Mouse (Mus musculus): ENCODE measurements at regions not wholly inside any gene's neighbourhood (a gene's known extent, or its start where the extent isn't known, plus 50 kb on each side); places are given as distances from the start of the nearest gene placed in this dataset.
A peak's percentile ranks its signal among the peaks of the same experiment; 100 is the strongest.

DNA sequence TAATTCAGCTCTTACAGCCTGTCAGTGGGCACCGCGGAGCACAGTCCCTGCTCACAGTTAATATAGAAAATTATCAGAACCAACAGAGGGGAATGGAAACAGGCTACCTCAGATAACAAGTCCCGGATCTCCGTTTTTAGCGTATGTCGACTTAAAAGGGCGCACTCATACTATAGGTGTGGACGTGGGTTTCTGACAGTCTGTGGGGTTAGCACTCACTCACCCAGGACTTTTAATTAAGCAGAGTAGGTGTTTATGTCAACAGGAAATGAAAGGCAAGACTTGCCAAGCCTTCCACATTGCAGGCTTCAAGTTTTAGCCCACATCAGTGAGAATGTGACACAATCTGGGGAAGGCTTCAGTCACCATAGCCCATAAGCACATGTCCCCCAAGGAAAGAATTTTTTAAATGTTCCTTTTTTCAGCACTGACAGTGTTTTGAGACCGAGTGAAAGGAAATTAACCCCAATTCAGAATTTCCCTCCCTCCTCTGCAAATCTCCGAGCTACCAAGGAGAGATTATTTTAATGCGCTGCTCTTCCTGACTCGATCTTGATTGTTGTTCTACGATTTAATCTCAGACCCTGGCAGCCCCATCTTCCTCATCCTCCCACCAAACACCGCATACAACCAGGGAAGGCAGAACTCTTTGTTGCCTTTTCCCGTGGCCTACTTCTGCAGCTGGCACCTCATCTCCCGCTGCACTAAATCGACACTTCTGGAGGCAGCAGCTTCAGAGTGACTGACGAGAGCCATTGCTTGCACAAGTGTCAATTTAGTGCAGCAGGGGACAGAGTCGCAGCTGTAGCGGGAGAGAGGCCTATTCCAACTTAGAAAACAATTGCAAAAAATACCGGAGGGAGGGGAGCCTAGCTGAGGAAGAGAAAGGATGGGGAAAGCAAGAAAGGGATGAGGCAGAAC lies 629.7 kb downstream of the Rwdd3 start:
- peak in 1 of 2 experiments; percentile 40 for DNase-seq (ENCODE audit: low spot score in 2 of 2)

DNA sequence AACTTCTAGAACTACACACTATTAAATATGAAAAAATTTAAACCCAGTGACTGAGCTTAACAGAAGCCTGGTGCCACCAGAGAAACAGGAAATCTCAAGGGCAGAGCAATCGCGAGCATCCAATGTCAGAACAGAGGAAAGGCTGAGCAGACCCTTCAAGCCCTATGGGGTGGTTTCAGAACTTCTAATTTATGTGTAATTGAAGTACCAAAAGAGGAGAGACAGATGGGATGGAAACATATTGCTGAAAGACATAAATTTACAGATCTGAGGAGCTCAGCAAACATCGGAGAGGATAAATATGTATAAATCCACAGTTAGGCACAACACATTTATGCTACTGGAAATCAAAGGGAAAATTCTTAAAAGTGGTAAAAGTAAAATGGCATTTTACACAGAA lies 637.6 kb downstream of the Rwdd3 start:
- DNase-seq (ENCODE audit: low spot score in 2 of 2) = no peak

DNA sequence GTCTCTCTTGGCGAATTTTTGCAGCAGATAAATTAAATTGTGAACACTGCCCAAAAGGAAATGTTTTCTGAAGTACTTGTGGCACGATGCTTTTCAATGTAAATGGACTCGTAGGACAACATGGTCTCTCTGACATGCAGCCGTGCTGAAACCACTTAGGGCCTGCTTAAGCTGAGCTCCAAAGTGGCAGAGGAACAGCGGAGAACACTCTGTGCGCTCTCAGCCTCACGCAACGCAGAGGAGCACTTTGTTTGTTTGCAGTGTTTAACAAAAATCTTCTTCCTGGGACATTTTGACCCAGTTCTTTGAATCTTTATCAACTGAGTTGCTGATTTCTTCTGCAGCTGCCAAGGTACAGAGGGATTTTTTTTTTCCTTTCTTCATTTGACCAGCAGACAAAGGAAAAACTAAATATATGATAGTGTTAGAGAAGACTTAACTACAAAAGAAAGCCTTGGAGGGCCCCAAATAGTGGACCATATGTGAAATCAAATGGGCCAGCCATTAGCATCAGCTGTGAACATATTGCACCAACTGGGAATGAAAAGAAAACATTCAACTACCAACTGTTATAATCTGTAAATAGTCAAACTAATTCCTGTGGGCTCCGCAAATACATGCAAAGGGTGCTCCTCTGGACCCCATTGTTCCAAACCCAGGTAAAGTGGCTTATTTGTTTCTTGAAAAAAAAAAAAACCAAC lies 639.5 kb downstream of the Rwdd3 start:
- DNase-seq (ENCODE audit: low spot score in 2 of 2) = no peak

DNA sequence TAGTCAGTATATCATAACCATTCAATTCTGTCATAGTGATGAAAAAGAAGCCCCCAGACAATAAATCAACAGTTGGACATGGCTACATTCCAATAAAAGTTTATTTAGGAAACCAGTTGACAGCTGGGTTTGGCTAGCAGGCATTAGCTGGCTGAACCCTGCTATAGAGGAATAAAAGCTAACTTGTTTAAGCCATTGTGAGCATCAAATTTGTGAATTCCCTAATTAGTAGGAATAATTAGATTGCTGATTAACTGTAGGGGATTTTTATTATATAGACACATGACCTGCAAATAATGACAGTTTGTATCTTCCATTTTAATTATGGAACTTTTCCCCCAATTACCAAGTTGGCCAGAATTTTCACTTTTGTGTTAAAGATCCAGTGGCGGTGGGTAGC lies 659.8 kb downstream of the Rwdd3 start:
- no peak for DNase-seq (ENCODE audit: low spot score in 2 of 2)

DNA sequence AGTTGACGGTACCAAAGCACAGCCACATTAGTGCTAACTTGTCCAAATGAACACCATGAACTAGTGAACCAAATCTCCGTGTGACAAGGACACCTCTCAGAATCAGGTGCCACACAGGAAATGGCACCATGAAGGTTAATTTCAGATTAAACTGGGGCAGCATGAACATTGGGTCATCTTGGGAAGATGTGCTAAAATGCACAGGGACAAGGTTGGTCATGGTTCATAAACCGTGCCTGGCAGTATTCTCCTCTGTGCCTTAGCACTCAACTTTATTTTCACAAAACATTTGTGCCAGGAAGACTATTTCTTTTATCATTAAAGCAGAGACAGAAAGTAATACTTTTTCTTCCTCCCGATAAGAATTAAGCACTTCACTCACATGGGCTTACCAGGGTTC lies 672.6 kb downstream of the Rwdd3 start:
- no peak for DNase-seq (ENCODE audit: low spot score in 2 of 2)

DNA sequence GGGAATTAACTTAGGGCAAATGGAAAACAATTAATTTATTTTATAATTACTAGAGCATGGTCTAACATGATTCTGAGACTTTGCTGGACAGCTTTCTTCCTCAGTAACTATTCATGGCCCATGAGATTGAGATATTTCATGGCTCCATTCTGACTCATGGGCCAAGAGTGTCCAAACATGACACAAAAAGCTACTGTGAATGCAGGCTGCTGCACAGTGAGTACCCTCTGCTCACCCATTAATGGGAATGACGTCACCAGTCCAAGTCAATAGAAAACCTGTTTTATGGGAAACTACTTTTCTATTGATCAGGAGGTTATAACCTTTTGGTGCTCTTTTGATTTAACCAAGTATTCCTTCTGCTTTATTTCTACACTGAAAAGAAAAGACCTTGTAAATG lies 693.6 kb downstream of the Rwdd3 start:
- DNase-seq (ENCODE audit: low spot score in 2 of 2) = no peak

DNA sequence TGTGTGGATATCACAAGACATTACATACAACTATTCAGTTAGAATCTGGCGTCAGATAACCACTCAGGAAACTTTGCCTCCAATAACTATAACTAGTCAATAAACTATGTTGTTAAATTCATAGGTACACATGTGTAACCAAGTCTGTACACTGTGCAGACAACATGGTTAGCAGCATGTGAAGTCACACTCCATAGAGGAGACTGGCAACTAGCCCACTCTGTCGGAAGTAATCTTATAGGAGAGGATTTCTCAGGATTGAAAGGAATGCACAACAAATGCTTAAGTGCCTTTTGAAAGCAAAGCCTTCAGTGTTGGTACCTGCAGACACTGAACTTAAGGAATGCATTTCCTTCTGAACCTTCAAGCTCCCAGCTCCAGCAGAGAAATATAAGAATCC lies 693.0 kb upstream of the Ptbp2 start:
- no peak for DNase-seq (ENCODE audit: low spot score in 2 of 2)

DNA sequence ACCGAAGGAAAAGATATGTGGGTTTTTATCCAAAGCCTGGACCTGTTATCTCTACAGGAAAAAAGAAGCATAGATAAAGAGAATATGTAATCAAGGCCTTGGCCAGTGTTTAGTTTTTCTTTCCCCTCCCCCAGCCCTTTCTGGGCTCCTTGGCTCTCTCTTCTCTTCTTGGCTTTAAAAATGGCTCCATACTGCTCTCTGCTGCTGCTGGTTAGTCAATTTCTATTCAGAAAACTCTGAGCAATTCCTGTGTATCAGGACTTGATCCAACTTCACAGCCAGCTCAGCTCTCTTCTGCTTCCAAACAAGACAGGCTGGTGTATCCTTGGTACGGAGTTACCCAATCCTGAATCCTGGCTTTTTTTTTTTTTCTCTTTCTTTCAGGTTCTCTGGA lies 689.4 kb upstream of the Ptbp2 start:
- DNase-seq (ENCODE audit: low spot score in 2 of 2) = peak; percentile 19 to 35

DNA sequence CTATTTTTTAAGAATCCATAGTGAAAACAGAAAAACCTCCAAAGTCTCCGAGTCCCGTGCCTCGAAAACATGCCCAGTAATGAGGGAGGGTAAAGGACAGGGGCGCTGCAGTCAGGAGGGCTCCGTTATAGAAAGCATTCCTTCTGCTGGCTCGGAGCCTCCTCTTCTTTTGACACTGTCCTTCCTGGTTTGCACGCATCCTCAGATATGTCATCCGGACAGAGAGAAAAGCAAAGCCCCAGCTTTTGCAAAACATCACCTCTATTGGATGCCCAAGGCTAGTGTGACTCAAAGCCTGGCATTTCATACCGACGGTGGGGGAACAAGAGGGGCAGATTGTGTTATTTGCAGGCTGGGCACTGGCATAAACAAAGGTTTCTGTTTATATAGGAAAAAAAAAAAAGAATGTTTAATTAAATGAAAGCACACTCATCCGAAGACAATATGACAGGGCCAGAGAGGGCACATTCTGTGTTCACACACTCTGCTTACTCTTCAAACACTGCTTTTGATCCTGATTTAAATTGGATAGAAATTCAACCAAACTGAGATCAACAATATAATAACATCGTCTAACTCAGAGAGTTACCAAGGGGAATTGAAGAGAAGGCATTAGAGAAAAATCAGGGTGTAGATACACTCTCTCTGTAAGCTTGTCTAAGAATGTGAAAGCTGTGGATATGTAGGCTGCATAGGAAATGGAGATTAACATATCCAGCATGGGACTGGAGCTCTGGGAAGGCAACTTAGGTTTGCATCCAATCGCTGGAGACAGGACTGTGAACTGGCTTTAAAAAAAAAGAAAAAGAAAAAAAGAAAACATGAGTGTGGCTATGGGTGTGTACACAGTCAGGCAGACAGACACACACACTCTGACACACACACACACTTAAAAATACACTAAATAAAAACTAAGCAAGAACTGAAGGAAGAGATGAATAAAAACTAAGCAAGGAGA lies 688.7 kb upstream of the Ptbp2 start:
- peak in 1 of 2 experiments; percentile 2 for DNase-seq (ENCODE audit: low spot score in 2 of 2)

DNA sequence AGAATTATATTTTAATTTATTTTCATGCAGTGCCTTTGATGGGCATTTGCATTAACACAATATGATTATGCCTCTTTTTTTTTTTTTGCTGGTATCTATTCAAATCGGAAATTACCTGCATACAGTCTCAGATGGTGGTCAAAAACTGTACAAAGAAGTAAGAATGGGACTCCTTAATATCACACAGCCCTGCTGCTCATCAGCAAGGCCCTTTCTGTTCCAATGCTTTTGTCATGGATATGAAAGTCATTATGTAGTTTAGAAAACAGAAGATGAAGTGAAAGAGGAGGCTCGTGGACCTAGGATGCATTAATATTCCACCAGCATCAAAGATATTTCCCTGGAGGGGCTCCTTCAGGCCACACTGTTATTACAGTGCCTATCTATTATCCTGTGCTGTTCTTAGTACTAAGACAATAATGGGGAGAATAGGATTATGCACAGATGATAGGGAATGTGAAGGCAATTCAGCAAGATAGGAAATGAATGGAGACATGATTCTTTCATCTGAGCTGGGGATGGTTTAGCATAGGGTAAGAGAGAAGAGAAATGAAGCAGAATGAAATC lies 687.7 kb upstream of the Ptbp2 start:
- DNase-seq (ENCODE audit: low spot score in 2 of 2) = no peak

DNA sequence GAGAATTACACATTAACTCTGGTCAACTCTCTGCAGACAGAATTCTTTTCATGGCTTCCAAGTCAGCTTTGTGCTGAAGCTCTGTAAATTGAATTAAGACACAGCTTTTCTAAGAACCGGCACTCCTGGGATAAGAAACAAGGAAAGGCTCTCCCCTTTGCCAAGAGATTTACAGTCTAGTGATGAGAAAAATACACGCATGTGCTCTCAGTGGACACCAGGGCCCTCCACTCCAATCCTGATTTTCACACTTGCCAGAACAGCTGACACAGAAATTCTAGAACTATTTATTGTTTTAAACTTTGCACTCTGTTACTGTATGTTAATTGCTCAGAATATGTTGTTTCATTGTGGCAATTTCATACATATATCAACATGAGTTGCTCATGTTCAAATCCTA lies 684.6 kb upstream of the Ptbp2 start:
- DNase-seq (ENCODE audit: low spot score in 2 of 2) = no peak

DNA sequence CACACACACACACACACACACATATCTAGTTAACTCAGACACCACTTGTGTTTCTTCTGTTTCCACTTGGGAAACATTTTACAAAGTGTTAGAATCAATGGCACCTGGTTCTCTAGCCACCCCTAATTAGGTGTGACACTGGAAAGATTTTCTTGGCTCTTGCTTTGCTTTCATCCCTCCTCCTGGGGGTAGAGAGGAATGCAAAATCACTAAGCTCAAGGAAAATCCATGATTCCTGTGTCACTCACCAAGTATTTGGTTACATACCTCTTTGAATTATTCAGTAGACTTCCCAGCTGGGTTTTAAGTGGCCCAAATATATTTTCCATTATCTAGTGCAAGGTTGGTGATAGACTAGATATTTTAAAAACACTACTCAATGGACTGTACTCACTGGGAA lies 676.5 kb upstream of the Ptbp2 start:
- DNase-seq (ENCODE audit: low spot score in 2 of 2) = no peak

DNA sequence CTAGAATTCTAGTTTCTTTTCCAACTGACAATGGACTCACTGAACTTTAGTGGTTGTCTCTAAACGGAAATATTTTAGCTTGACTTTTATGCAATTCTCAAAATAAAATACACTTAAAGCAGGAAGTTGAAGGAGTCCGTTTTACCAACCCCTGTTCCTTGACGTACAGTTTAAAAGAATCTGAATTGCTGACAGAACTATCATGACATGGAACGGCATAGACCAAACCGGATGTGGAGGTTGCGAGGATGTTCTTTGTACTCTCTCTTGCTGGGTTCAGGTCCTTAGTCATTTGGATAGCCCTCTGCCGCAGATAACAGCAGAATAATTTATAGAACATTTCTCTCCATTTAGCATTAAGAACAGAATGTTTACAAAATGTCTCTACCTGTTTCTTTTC lies 673.6 kb upstream of the Ptbp2 start:
- no peak for DNase-seq (ENCODE audit: low spot score in 2 of 2)

DNA sequence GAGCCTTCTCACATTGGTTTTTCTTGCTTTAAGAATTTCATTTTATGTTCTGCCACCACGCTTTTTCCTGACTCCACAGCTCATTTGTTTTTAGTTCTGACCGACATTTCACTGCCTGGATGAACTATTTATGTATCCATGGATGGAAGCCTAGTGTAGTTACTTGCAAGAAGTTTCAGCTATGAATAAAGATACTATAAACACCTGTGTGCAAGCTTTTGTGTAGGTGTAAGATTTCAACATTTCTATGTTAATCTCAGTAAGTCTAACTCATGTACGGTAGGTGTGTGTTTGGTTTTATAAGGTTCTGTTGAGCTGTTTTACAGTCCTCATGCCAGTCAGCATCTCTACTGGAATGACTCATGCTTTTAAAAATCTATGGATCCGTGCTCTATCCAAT lies 656.9 kb upstream of the Ptbp2 start:
- DNase-seq (ENCODE audit: low spot score in 2 of 2) = peak in 1 of 2 experiments; percentile 4

DNA sequence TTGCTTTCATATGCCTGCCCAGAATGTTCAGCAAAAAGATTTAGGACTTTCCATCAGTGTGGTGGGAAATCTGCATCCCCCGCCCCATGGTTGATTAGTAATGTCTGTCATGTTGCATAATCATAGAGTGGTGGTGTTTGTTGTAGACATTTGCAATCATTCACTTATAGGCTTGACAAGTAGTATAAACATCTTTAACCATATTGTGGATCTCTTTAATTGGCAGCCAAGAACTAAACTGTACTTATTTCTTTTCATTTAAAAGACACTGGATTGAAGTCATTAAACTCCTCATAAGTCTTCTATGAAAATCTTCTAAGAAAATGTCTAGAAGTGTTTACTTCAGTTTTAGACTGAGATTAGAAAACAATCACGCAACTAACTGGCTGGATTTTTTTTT lies 646.0 kb upstream of the Ptbp2 start:
- no peak for DNase-seq (ENCODE audit: low spot score in 2 of 2)

DNA sequence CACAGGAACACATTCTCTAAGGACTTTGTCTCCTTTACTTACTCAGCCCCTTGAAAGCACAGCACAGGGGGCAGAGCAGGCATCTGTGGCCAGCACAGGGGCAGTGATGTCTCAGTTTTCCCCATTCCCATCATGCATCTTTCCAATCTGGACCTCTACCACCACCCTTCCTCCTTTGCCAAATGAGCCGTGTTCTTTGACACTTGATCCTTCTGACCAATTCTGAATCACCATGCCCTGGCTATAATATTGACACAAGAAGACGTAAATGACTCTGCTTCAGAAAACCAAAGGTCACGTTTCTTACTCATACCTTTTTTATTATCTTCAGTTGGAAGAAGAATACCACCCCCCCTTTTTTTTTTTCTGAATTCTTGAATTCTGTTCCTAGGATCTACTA lies 632.4 kb upstream of the Ptbp2 start:
- no peak for DNase-seq (ENCODE audit: low spot score in 2 of 2)

DNA sequence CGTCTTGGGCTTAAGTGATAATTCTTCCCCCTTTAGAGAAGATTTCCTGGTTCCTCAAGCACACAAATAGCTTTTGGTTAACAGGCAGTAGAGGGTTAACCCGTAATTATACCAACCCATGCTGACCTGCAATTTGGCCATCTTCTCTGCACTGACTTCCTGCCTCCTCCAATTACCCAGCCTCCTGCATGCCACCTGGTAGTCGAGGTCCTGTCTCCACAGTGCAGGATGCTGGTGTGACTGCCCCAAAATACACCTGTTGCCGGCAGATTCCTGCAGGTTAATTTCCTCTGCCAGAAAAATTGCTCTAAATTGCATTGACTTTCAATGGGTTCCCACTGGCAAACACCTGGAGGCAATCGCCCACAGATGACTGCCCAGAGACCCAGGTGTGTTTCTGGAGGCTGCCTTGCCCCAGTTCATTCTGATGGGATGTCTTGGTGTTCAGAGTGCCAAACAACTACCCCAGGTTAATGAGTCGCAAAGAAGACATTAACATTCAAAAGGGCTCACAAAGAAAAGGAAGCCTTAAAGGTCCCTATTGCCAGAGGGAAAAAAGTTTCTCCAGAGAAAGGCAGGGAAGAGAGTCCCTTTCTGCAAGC lies 591.5 kb upstream of the Ptbp2 start:
- no peak for DNase-seq (ENCODE audit: low spot score in 2 of 2)

DNA sequence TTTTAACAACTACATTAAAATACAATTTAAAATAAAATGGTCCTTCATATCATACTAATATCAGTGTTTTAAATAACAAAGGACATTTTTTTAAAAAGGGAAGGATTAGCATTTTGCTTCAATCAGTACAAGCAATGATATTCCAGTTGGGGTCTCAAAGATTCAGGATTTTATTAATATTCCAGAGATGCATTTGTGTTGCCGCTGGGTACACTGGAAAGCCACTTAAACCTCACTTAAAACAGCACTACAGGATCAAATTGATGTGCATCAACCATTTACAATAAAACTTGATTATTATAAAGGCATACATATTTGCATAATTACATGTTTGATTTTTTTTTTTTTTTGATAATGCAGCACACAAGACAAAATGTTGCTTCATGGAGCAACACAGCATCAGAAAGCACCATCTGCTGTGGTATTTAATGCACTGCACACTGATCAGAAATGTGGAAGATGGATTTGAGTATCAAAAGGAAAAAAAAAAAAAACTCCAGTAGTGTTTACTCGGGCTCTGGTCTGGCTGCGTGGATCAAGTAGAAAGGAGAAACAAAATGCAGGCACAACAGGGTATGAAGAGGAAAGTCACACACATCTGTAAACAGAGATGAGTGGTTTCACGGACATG lies 558.6 kb upstream of the Ptbp2 start:
- DNase-seq (ENCODE audit: low spot score in 2 of 2) = no peak

DNA sequence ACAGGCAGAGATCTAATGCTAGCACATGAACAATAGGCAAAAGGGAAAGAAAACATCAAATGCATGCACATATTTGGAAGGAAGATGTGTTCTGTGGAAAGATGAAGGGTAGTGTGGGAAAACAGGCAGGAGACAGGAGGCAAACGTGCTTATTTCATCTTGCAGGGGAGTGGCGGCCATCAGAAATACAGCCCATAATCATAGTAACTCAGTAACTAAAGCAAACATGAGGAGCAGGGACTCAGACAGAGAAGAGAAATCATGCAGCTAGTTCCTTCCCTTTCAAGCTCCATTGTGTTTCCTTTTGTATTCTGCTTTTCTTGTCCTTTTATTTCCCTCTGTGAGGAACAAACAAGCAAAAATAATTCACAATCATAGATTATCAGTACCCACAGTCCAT lies 557.6 kb upstream of the Ptbp2 start:
- no peak for DNase-seq (ENCODE audit: low spot score in 2 of 2)

DNA sequence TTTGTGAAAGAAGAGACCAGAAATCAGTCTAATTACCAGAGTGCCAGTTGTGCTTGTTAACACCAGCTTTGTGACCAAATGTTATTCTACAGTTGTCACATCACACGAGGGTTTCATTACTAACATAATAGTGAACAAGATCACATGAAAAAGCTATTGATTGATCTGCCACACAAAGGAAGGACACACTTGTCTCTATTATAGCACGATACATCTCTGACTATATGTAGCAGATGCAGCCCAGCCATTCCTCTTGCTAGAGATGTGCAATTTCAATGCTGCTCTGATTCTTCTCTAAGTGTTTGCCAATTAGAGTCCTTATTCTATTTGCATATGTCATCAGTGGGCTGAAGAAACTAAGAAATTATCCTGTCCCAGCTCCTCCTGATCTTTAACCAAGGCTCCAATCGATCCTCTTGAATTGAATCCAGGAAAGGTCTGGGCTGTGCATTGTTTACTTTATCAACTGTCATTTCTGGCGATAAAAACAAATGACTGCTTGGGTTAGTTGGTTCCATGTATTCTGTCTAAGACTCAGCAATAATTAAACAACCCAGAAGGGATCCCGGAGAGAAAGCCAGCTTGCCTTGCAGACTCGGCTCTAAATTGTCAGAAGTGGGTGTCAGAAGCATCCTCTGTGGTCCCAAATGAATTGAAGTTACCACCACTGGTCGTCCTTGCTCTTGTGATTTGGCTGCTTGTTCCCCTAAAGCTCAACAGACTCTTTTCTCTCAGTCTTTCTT lies 551.7 kb upstream of the Ptbp2 start:
- DNase-seq (ENCODE audit: low spot score in 2 of 2) = no peak
